Mouse (Mus musculus) bone marrow, adult 2 months (tissue): ENCODE measurements around the gene Gpd2.

ENCODE experiments used
- CTCF ChIP-seq: fragments of 200-500 bp; IDR thresholded peaks from 2 replicates; pipeline ENCODE4 v1.5.1; 2011; ENCODE audit warnings: low read length, control low read depth; ENCODE audit not compliant: control insufficient read depth, insufficient read depth
- POLR2A ChIP-seq: fragments of 200-500 bp; IDR thresholded peaks from 2 replicates; pipeline ENCODE4 v1.6.1; 2011; ENCODE audit warnings: low read depth, mild to moderate bottlenecking, control low read depth, low read length, borderline replicate concordance; ENCODE audit not compliant: control insufficient read depth

- TF ChIP-seq CTCF (no peak), POLR2A (no peak)
Measured at GRCm38 (mm10) chr2:57285197-57285596, 47.8 kb downstream of the Gpd2 start.
